Mouse (Mus musculus): ENCODE measurements around the gene Dennd5a. TPM values are rescaled to one million over a fixed set of nuclear protein-coding genes. Genes with fewer than 3 reads are reported as not detected.

The Dennd5a gene
- polyA plus RNA-seq, 1 experiment, result 66.6 TPM

GRCm38 (mm10) chr7:109962596-109962995 lies 2.3 kb upstream of the Dennd5a start:
- no peak overlapping the region for H3K27ac ChIP-seq (ENCODE audit: insufficient read depth, low read depth, low read length)
- TF ChIP-seq CTCF (conservative IDR thresholded peaks at IDR 0.05; ENCODE audit: insufficient read depth, insufficient read length, low read depth, low read length), result no peak
- 46% methylated on average over 4 of the region's 4 CpGs for WGBS

DNA sequence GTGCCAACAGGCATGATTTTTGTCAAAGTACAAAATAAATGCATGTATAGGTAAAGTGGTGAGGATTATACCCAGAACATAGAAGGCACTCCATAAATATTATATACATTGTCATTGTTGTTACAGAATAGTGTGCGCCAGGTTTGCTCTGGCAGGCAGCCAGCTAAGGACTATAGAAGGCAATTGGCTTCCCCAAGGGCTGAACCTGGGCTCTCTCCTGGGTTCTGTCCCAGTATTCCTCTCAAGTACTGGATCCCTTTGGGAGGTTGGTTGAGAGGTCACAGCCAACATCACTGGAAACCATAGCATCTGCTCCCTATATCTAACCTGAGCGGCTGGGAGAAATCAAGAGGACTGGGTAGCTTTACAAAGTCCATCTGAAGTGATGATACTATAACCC lies 1.3 kb upstream of the Dennd5a start:
- Histone ChIP-seq H3K4me1 (ENCODE audit: control insufficient read depth, insufficient read depth, low read length) (peaks cover 10% of the 10 kb centered on the region; the same call in 1 of the 2 replicates), H3K27me3 (replicated peaks; ENCODE audit: control insufficient read depth, insufficient read depth, low read length) (no peaks in the 10 kb centered on the region), H3K27ac (ENCODE audit: insufficient read depth, low read depth, low read length) (no peak overlapping the region), H3K4me3 (ENCODE audit: insufficient read depth, low read depth, low read length) (no peak overlapping the region), H3K36me3 (ENCODE audit: control insufficient read depth, insufficient read depth, low read length) (no peaks in the 10 kb centered on the region)
- WGBS, result 76% methylated on average over 2 of the region's 2 CpGs
- no peak for DNase-seq
- no peak for TF ChIP-seq CTCF (conservative IDR thresholded peaks at IDR 0.05; ENCODE audit: insufficient read depth, insufficient read length, low read depth, low read length)
- no peak for TF ChIP-seq POLR2A (IDR thresholded peaks at IDR 0.05; ENCODE audit: low read depth, low read length)

More at GRCm38 (mm10) chr7:109962596-109962995, 2.3 kb upstream of the Dennd5a start:
- DNase-seq, result no peak
- Histone ChIP-seq H3K36me3 (ENCODE audit: control insufficient read depth, insufficient read depth, low read length) (no peaks in the 10 kb centered on the region), H3K27me3 (replicated peaks; ENCODE audit: control insufficient read depth, insufficient read depth, low read length) (no peaks in the 10 kb centered on the region), H3K4me3 (ENCODE audit: insufficient read depth, low read depth, low read length) (no peak overlapping the region), H3K4me1 (ENCODE audit: control insufficient read depth, insufficient read depth, low read length) (peaks cover 10% of the 10 kb centered on the region; the same call in 1 of the 2 replicates)

- no peak for DNase-seq
- WGBS, result 17% methylated on average over 13 of the region's 13 CpGs
- Histone ChIP-seq H3K4me3 (ENCODE audit: insufficient read depth, low read depth, low read length) (peak overlapping the region; percentile 97), H3K27me3 (replicated peaks; ENCODE audit: control insufficient read depth, insufficient read depth, low read length) (no peaks in the 10 kb centered on the region), H3K4me1 (ENCODE audit: control insufficient read depth, insufficient read depth, low read length) (peaks cover 10% of the 10 kb centered on the region; the same call in 1 of the 2 replicates), H3K27ac (ENCODE audit: insufficient read depth, low read depth, low read length) (peak overlapping the region; percentile 53; the same call in 1 of the 2 replicates), H3K36me3 (ENCODE audit: control insufficient read depth, insufficient read depth, low read length) (no peaks in the 10 kb centered on the region)
- TF ChIP-seq CTCF (conservative IDR thresholded peaks at IDR 0.05; ENCODE audit: insufficient read depth, insufficient read length, low read depth, low read length) (no peak), POLR2A (IDR thresholded peaks at IDR 0.05; ENCODE audit: low read depth, low read length) (no peak)
Measured at GRCm38 (mm10) chr7:109960613-109961154, 414 bp upstream of the Dennd5a start.

- H3K4me3 ChIP-seq (ENCODE audit: insufficient read depth, low read depth, low read length), result peak overlapping the region; percentile 97
- peak overlapping the region; percentile 91 for H3K27ac ChIP-seq (ENCODE audit: insufficient read depth, low read depth, low read length)
- peaks cover 20% of the 10 kb centered on the region for H3K4me1 ChIP-seq (ENCODE audit: control insufficient read depth, insufficient read depth, low read length)
- no peak for TF ChIP-seq CTCF (conservative IDR thresholded peaks at IDR 0.05; ENCODE audit: insufficient read depth, insufficient read length, low read depth, low read length)
- TF ChIP-seq POLR2A (IDR thresholded peaks at IDR 0.05; ENCODE audit: low read depth, low read length), result no peak
- H3K36me3 ChIP-seq (ENCODE audit: control insufficient read depth, insufficient read depth, low read length), result no peaks in the 10 kb centered on the region
- no peaks in the 10 kb centered on the region for H3K27me3 ChIP-seq (replicated peaks; ENCODE audit: control insufficient read depth, insufficient read depth, low read length)
- 6% methylated on average over 18 of the region's 18 CpGs for WGBS
- DNase-seq, result no peak
Measured at GRCm38 (mm10) chr7:109958843-109959715, 1.2 kb downstream of the Dennd5a start.

DNA sequence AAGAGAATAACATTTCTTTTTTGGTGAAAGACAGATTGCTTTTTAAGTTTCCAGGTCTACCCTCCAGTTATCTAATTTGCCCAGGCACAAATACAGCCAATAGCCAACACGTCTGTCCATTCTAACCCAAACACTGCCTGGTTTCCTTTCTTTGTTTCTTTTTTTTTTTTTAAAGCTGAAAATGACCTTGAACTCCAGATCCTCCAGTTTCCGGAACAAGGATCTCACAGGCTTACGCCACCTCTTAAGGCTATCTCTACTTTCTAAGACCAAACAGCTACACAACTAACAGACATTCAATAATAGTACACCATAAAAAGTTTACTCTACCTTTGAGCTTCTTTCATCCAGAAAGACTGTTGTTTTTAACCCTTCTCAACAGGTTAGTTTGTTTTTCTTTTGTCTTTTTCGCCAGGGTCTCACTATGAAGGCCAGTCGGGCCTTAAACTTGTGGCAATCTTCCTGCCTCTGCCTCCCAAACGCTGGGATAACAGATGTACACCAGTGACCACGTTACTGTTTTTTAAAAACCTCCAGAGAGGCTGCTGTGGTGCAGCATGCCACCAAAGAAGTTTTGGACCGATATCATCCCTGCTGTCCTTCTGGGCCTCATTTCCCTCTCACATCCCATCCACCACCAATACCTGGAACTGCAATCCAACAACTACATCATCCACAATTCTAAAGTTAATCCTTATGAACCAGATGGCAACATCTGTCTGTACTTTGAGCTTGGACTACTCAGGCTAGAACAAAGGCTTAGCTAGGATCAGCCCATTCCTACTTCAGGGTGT lies 2.1 kb downstream of the Dennd5a start:
- peak overlapping the region; percentile 63 for H3K27ac ChIP-seq (ENCODE audit: insufficient read depth, low read depth, low read length)

GRCm38 (mm10) chr7:109954622-109955401 lies 5.5 kb downstream of the Dennd5a start:
- Histone ChIP-seq H3K4me1 (ENCODE audit: control insufficient read depth, insufficient read depth, low read length) (peaks cover 27% of the 10 kb centered on the region), H3K36me3 (ENCODE audit: control insufficient read depth, insufficient read depth, low read length) (no peaks in the 10 kb centered on the region), H3K27ac (ENCODE audit: insufficient read depth, low read depth, low read length) (peak overlapping the region; percentile 78), H3K4me3 (ENCODE audit: insufficient read depth, low read depth, low read length) (peak overlapping the region; percentile 19; the same call in 1 of the 2 replicates), H3K27me3 (replicated peaks; ENCODE audit: control insufficient read depth, insufficient read depth, low read length) (no peaks in the 10 kb centered on the region)
- TF ChIP-seq CTCF (conservative IDR thresholded peaks at IDR 0.05; ENCODE audit: insufficient read depth, insufficient read length, low read depth, low read length) (no peak), POLR2A (IDR thresholded peaks at IDR 0.05; ENCODE audit: low read depth, low read length) (no peak)
- peak; percentile 77 for DNase-seq
- 45% methylated on average over 6 of the region's 6 CpGs for WGBS

More for the DNA sequence above, 2.1 kb downstream of the Dennd5a start:
- H3K4me3 ChIP-seq (ENCODE audit: insufficient read depth, low read depth, low read length), result 0 out of 2 replicates have a peak overlapping the region, but pooled peaks have one; percentile 33
- H3K27me3 ChIP-seq (replicated peaks; ENCODE audit: control insufficient read depth, insufficient read depth, low read length), result no peaks in the 10 kb centered on the region
- no peak for TF ChIP-seq POLR2A (IDR thresholded peaks at IDR 0.05; ENCODE audit: low read depth, low read length)
- no peak for TF ChIP-seq CTCF (conservative IDR thresholded peaks at IDR 0.05; ENCODE audit: insufficient read depth, insufficient read length, low read depth, low read length)
- peak; percentile 34 for DNase-seq
- WGBS, result 43% methylated on average over 8 of the region's 8 CpGs
- no peaks in the 10 kb centered on the region for H3K36me3 ChIP-seq (ENCODE audit: control insufficient read depth, insufficient read depth, low read length)
- peaks cover 20% of the 10 kb centered on the region for H3K4me1 ChIP-seq (ENCODE audit: control insufficient read depth, insufficient read depth, low read length)

All from kidney, adult 2 months (tissue).